Mouse (Mus musculus) olfactory bulb, adult 2 months (tissue): ENCODE data around the gene Yaf2. TPM values are rescaled to one million over a fixed set of nuclear protein-coding genes. Genes with fewer than 3 reads are reported as not detected.
"Not testable (repeated sequence)": the region's sequence is repeated elsewhere in the genome, so short reads cannot be mapped to it uniquely, and the experiment has no call there.

Experiments
- H3K27ac ChIP-seq: fragments of 200-500 bp; 2 replicates; pipeline ENCODE4 v1.5.1; 2012; ENCODE audit warnings: low read depth, low read length; ENCODE audit not compliant: insufficient read depth
- H3K4me1 ChIP-seq: fragments of 200-500 bp; 2 replicates; pipeline ENCODE4 v1.6.1; 2012; ENCODE audit warnings: low read length; ENCODE audit not compliant: control insufficient read depth, insufficient read depth
- H3K4me3 ChIP-seq: fragments of 200-500 bp; 2 replicates; pipeline ENCODE4 v1.5.1; 2012; ENCODE audit warnings: mild to moderate bottlenecking, low read depth, low read length, moderate library complexity; ENCODE audit not compliant: insufficient read depth
- CTCF ChIP-seq: fragments of 200-500 bp; IDR thresholded peaks from 2 replicates; pipeline ENCODE4 v1.5.1; 2012; ENCODE audit warnings: low read depth, mild to moderate bottlenecking, low read length, moderate library complexity; ENCODE audit not compliant: insufficient read depth
- POLR2A ChIP-seq: fragments of 200-500 bp; IDR thresholded peaks from 2 replicates; pipeline ENCODE4 v1.6.1; 2012; ENCODE audit warnings: mild to moderate bottlenecking, low read depth, low read length, moderate library complexity; ENCODE audit not compliant: insufficient read depth
- WGBS: fragments of 180-500 bp; shearing (Covaris S2); methylation state at CpG from one replicate; pipeline ENCODE4 v1.1.7; 2018; 5-methylcytosine and 5-hydroxymethylcytosine counted together
- polyA plus RNA-seq: library from polyadenylated mRNA; stranded (reverse); fragments of >200 nt; gene quantifications from 2 replicates; pipeline ENCODE4 v1.2.4, GENCODE M21; 2012; ENCODE audit warnings: low replicate concordance; ENCODE audit not compliant: missing spikeins, insufficient read depth, insufficient read length

Yaf2 gene
- polyA plus RNA-seq, 1 experiment: not detected

GRCm38 (mm10) chr15:93252396-93252795, 84.3 kb downstream of the Yaf2 start:
- WGBS: 64% methylated on average over 6 of the region's 6 CpGs
- no peak overlapping the region for H3K27ac ChIP-seq

GRCm38 (mm10) chr15:93251553-93252250, 85.0 kb downstream of the Yaf2 start:
- WGBS: 74% methylated on average over 13 of the region's 13 CpGs
- Histone ChIP-seq H3K4me1 (peaks cover under 1% of the 10 kb centered on the region; the same call in 1 of the 2 replicates), H3K4me3 (no peak overlapping the region), H3K27ac (no peak overlapping the region)
- TF ChIP-seq POLR2A (no peak), CTCF (no peak)

More at GRCm38 (mm10) chr15:93252396-93252795, 84.3 kb downstream of the Yaf2 start:
- Histone ChIP-seq H3K4me3 (no peak overlapping the region), H3K4me1 (peaks cover 2% of the 10 kb centered on the region; the same call in 1 of the 2 replicates)
- no peak for TF ChIP-seq POLR2A
- TF ChIP-seq CTCF: no peak

- Histone ChIP-seq H3K4me1 (no peaks in the 10 kb centered on the region), H3K4me3 (no peak overlapping the region), H3K27ac (no peak overlapping the region)
- WGBS: 70% methylated on average over 10 of the region's 10 CpGs
- TF ChIP-seq POLR2A (no peak), CTCF (no peak)
Measured at GRCm38 (mm10) chr15:93243202-93243601, 93.5 kb downstream of the Yaf2 start.

- H3K27ac ChIP-seq, H3K4me1 ChIP-seq, H3K4me3 ChIP-seq: not testable (repeated sequence)
- 92% methylated on average over 10 of the region's 10 CpGs for WGBS
Measured at GRCm38 (mm10) chr15:93236456-93236855, 100.3 kb downstream of the Yaf2 start.

Other genes starting within 250 kb of the Yaf2 start
- gene Gxylt1, start 61.8 kb downstream of the Yaf2 start, polyA plus RNA-seq: not detected in 2 replicates
- gene Zcrb1, start 61.4 kb upstream of the Yaf2 start, polyA plus RNA-seq: not detected in 2 replicates
- not detected in 2 replicates for gene Pphln1, start 61.4 kb upstream of the Yaf2 start, polyA plus RNA-seq